Mouse (Mus musculus) mature B cell (primary cell): ENCODE measurements around the gene Gm11985.
"Not testable (repeated sequence)": the region's sequence is repeated elsewhere in the genome, so short reads cannot be mapped to it uniquely, and the experiment has no call there.

Source experiments
- in situ Hi-C: fragments of 300-500 bp; cut with MboI; formaldehyde crosslinking; loops from 2 replicates; pipeline ENCODE4 v1.14.3; 2019

The Gm11985 gene

GRCm38 (mm10) chr11:7188469-7188868 lies at the start of gene Gm11985:
Gm11985 (minus strand) TSS chr11:7188569.
- in situ Hi-C loops, result no loop called here

GRCm38 (mm10) chr11:7237712-7238111 lies 49.3 kb upstream of the Gm11985 start:
- in situ Hi-C loops, result no loop called here

GRCm38 (mm10) chr11:7236751-7237150 lies 48.4 kb upstream of the Gm11985 start:
- in situ Hi-C loops, result no loop called here

GRCm38 (mm10) chr11:7234981-7235609 lies 46.7 kb upstream of the Gm11985 start:
- in situ Hi-C loops, result no loop called here

GRCm38 (mm10) chr11:7234436-7234835 lies 46.1 kb upstream of the Gm11985 start:
- in situ Hi-C loops, result no loop called here

- in situ Hi-C loops, result no loop called here
Observed at GRCm38 (mm10) chr11:7233333-7233732, 45.0 kb upstream of the Gm11985 start.

GRCm38 (mm10) chr11:7231958-7232357 lies 43.6 kb upstream of the Gm11985 start:
- in situ Hi-C loops, result no loop called here

- in situ Hi-C loops, result no loop called here
Observed at GRCm38 (mm10) chr11:7230000-7230399, 41.6 kb upstream of the Gm11985 start.

GRCm38 (mm10) chr11:7228107-7228506 lies 39.7 kb upstream of the Gm11985 start:
- in situ Hi-C loops, result no loop called here

GRCm38 (mm10) chr11:7226810-7227550 lies 38.6 kb upstream of the Gm11985 start:
- in situ Hi-C loops, result no loop called here

- in situ Hi-C loops, result no loop called here
Observed at GRCm38 (mm10) chr11:7226200-7226599, 37.8 kb upstream of the Gm11985 start.

- in situ Hi-C loops, result not testable (repeated sequence)
Observed at GRCm38 (mm10) chr11:7221826-7222225, 33.5 kb upstream of the Gm11985 start.

- in situ Hi-C loops, result no loop called here
Observed at GRCm38 (mm10) chr11:7215703-7216102, 27.3 kb upstream of the Gm11985 start.

GRCm38 (mm10) chr11:7214761-7215160 lies 26.4 kb upstream of the Gm11985 start:
- in situ Hi-C loops, result no loop called here

- in situ Hi-C loops, result no loop called here
Observed at GRCm38 (mm10) chr11:7214342-7214660, 25.9 kb upstream of the Gm11985 start.

GRCm38 (mm10) chr11:7213501-7214341 lies 25.4 kb upstream of the Gm11985 start, which contains the start of gene Igfbp3:
Igfbp3 (minus strand) TSS chr11:7213923.
- in situ Hi-C loops, result no loop called here

GRCm38 (mm10) chr11:7213161-7213500 lies 24.8 kb upstream of the Gm11985 start:
- in situ Hi-C loops, result no loop called here

- in situ Hi-C loops, result no loop called here
Observed at GRCm38 (mm10) chr11:7212126-7212798, 23.9 kb upstream of the Gm11985 start.

- in situ Hi-C loops, result no loop called here
Observed at GRCm38 (mm10) chr11:7211211-7211610, 22.8 kb upstream of the Gm11985 start.

- in situ Hi-C loops, result no loop called here
Observed at GRCm38 (mm10) chr11:7210343-7210742, 22.0 kb upstream of the Gm11985 start.

- in situ Hi-C loops, result no loop called here
Observed at GRCm38 (mm10) chr11:7203846-7204245, 15.5 kb upstream of the Gm11985 start.

- in situ Hi-C loops, result no loop called here
Observed at GRCm38 (mm10) chr11:7202206-7202605, 13.8 kb upstream of the Gm11985 start.
